Mouse (Mus musculus): ENCODE measurements at regions not wholly inside any gene's neighbourhood (a gene's known extent, or its start where the extent isn't known, plus 50 kb on each side); places are given as distances from the start of the nearest gene placed in this dataset.

DNA sequence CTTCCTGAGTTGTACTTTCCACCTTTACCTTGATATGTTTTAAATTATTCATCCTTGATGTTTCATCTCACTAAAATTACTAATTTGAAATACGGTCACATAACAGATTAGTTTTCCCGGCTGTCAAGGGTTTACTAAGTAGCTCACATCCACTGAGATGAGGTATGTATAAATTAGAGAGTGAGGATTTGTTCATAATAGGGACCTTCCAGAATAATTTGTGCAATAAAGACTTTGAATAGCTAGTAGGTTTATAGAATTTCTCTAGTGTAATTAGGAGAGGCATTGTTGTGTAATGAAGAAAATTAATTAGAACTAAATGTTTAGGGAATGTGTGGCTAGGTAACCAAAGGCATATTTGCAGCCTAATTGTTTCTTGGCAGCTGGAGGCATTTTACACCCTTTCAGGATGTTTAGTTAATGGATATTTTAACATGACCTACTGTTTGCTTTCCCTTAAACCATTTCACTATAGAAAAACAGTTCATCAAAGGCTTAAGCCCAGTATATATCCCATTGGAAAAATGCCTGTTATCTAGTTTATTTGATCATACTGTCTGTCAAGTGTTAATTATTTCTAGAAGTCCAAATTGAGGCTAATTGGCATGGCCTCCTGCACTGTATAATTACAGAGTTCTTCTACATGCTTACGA is 70.8 kb downstream of the Mat2b start:
- no peak for DNase-seq

DNA sequence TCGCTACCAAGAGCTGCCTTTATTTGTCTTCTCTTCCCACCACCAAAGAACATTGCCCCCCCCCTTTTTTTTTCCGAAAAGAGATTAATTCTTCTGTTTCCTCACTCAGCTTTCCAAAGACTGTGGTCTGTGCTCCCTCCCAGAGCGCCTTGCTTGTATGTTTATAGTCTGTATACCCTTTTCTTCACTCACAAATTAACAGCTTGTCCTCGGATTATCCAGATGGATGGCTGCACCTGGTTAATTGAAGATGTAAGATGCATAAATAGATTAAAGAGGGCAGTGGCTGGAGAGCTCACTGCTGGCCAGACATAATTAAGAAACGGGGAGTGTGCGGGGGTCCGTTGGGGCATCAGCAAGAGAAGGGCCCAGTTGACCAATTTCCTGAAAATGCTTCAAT is 75.0 kb downstream of the Mat2b start:
- DNase-seq: no peak

DNA sequence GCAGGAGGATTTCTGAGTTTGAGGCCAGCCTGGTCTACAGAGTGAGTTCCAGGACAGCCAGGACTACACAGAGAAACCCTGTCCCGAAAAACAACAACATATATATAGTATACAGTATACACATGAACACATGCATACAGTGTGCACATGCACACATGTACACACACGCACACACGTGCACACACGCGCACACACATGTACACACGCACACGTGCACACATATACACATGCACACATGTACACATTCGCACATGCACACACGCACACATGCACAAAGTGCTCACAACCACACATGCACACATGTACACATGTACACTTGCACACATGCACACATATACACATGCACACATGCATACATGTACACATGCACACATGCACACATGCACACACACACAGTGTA is 92.0 kb downstream of the Mat2b start:
- DNase-seq: no peak

DNA sequence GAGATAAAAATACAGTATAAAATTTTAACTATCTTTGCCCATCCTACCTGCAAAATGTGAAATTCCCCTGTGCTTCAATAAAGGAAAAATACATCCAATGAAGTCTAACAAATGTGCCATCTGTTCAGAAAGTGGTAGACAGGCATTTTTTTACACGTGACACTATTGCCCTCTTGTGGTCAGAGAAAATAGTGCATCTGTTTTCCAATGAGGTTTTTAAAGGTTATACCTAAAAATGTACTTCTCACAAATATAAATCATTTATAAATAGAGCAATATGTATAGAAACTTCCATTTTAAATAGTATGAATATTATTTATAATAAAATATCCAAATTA is 93.5 kb downstream of the Mat2b start:
- DNase-seq: peak in 1 of 2 experiments; percentile 5

DNA sequence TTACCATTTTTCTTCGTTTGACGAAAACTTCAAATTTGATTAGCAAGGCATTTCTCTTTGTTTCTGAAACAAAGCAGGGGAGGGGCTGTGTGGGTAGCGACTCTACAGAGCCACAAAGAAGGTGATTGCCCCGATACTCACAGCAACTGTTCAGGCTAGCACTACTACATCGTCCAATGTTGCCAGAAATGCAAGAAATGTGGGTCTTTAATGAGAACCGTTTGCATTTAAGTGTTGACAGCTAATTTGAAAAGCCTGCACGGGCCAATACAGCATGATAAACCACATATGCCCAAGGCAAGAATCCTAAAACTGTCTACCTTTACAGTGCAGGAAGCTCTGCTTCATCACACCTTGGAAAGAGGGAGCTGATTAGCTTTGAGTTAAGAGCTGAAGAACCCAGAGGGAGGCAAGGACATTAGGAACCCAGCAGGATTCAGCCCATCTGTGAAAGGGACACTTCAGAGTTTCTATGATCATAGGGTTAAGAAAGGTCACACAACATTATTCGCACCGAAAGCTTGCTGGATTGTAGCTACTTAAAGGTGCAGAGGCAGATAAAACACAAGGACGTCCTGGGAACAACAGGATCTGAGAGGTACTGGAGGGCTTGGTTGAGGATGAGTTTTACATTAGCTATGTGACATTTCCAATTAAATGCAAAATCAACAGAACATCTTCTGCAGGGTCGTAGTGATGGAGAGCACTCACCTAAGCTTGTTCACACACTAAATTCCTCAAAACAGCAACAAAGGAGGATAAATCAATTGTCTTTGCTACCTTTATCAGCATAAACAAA is 94.0 kb downstream of the Mat2b start:
- DNase-seq: no peak

DNA sequence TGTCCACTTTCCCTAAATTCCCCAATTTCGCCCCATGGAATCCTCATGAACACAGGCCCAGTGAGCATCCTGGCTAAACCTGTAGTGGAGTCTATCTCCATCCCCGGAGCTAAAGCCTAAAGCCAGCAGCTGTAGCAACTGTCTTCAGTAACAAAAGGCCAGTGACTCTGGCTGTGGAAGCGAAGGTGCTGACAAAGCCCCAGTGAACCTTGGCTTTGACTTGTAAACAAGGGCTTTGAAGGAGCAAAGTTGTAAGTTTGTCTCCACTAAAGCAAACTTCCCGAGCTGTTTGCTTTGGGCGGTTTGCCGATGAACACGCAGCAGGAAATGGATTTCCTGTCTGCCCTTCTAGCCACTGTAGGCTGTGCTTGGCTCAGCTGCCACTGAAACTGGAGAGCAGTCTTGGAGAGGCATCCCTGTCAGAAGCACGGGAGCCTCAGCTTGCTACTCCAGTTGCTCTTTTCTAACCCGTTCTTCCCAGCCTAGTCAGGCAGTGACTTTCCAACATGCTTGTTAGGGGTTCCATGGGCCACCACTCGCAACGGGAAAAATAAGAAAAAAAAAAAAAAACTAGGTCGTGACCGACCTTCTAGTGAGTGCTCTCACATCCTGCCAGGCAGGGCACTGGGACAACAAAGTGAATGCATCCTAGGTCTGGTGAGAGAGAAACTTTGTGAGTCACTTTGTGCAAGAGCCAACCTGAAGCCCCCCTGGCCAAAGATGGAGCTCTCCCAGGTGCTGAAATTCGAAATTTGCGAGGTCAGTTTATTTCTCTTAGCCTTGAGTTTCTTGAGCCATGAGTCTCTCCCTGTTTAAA is 94.8 kb downstream of the Mat2b start:
- DNase-seq: peak; percentile 25 to 53

DNA sequence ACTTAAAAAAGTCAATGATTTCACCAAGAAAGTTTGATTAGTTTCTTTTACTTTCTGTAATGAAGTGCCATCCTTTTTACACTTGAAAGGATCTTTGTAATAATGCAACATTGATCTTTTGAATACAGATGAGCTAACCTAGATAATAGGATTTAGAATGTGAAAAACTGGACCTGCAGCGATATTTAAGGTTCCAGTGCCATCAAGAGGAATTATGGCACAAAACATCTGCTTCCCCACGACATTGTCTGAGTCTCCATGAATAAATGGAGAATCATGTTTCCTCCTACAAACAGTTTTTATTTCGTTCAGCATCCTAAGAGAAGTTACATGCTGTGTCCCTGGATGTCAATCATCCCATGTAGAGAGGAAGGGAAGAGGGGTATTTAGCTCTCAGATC is 98.7 kb downstream of the Mat2b start:
- DNase-seq: no peak

DNA sequence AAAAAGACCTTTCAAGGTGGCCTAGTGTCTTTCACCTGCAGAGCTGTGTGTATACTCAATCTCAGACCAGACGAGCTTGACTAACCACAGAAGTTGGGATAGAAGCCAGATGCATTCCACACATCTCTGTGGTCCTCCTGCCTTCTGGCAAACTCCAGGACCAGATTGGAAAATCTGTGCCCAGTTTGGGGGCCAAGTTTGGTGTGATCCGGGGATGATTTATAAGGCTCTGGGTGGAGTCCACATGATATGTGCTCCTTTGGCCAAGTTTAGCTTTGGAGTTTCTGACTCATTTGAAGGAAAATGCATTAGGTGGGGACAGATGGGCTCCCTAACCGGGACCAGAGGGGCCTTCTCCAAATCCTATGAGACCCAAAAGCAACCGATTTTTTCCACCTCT is 102.9 kb downstream of the Mat2b start:
- DNase-seq: no peak

DNA sequence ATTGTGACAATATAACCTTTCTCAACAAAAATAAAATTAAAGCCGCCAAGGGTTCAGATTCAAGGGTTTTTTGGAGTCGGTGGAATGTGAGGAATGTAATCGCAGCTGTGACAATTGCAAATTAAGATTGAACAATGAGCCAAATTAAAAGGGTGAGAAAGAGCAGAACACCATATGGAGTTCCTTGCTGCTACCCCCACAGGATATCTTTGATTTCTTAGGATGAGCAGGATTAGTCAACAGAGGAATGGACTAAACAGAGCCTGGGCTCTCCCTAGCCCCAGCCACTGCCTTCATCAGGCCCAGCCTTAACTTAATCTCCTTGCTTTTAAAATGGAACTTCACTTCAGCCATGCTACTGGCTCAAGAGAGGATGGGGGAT is 121.3 kb downstream of the Mat2b start:
- DNase-seq: no peak

DNA sequence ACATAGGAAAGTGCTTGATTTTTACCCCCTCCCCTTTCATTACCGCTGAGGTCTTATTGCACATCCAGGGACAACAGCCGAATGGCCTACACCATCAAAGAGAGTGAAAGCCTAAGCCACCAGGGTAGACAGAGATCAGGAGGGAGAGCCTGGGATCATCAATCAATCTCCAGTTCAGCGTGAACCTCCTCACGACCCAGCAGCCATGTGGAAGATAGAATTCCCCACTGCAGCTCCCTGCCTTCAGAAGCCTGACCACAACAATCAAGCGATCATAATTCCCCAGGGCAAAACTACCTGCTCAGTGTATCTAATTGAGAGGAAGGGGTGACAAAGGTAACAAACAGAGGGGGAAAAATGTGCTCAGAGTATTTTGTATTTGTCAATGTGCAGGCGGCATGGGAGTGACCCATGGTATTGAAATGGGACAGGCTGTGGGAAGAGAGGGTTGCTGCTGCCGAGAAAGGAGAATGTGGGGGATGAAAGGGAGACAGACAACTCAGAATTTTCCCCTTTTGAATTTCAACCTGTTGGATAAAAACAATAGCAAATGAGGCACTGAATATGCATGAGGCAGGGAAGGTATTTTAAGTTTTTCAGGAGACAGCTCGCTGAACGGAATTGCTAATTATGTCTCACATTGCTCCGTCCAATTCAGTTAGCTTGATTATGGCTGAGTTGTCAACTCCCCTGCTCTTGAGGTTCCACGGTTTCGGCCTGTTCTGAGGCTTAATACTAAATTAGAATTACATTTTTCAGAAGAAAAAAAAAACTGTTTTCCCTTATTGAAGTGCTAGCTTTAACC is 121.8 kb downstream of the Mat2b start:
- DNase-seq: no peak

DNA sequence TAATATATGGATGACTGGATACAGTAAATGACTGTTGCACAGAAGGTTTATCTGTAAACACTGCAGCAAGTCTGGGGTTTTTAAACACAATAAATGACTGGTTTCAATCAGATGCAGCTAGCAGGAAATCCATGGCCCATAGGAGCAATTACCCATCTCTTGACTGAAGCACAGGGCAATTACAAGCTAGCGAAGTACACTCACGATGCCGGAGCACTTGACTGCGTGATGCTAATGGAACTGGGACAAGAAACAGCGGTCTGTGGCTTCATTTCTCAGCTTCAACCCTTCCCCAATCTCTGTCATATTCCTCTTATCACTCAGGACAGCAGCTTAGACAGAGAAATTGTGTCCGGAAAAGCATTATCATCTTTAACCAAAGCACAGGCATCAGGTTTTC is 132.1 kb downstream of the Mat2b start:
- no peak for DNase-seq

DNA sequence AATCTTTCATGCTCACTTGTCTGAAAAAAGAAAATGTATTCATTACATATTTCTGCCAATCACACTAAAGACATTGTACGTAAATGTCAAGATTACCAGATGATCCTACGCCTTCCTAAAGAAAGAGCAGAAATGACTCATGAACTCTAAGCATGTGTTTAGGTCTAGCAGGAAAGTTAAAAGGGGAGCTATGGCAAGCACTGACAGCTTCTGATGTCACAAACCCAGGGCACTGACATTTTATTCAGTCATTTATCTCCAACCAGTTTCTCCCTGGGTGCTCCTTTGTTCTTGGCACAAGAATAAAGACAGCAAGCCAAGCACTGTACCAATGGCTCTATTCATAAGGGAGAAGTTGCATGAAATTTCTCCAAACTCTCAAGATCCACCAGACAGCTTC is 133.0 kb downstream of the Mat2b start:
- no peak for DNase-seq

DNA sequence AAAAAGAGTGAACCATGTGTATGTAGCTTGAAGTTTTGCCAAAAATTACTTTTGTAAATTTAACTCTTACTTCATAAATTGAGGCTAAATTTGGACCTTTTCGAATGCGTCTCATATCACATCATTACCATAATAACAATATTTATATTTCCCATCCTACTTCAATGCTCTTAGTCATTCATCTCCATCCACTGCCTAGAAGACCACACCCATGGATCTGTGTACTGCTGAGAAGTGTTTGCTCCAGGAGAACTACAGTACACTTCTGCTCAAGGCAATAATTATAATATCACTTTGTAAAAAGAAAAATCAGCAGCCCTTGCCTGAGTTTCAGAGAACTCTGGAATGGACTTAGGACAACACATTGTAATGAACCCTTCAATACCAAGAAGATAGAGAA is 133.6 kb downstream of the Mat2b start:
- no peak for DNase-seq

DNA sequence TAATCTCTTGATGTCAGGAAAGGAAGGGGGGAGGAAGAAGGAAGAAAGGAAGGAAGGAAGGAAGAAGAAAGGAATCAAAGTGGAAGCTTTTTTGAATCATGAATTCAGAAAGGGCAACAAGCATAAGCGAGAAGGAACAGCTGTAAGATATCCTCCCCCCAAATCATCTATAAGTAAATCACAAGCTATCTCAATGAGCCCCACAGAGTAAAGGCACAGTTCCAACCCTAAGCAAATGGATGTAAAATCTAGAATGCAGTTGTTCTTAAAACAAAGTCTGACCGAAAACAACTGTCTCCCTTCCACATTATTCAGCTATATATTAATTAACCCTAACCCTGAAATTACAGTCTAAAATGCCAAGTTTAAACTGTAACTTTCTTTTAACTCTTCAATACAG is 136.5 kb downstream of the Mat2b start:
- no peak for DNase-seq

DNA sequence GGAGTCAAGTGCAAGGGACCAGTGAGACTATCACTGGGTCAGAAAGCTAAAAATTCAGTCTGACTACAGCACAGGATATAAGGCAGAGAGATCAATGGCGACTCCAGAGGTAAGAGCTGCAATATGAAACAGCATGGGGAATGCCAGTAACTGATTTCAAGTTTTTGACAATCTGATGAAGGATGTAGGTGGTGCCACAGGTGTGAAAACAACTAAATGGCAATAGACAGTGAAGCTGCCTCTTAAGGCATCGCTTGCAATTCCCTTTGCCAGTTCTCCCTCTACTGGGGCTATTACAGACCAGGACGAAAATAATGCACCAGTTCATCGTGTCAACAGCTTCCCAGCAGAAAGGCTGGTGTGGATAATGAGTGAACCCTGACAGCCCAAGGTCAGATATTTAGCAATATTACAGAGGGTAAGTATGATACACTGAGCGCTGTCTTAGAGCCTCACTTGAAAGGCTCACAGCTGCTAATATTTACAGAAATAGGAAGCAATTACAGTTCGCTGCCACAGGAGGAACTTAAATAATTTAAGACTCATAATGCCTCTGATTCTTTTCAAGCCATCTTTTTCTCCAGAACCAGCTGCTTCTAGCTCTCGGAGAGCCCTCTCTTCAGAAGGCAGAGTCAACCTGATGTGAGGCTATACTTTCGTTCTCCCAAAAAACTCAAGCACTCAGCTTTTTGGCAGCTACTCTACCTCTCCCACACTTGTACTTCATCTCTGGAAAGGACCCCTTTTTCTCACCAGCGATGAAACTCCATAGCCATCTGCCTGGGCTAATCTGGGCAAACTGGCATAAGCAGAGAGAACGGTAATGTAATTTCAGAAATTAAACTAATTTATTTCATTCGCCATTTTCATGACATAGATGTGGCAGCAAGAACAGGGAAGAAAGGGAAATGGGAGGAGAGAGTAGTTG is 139.9 kb downstream of the Mat2b start:
- no peak for DNase-seq

DNA sequence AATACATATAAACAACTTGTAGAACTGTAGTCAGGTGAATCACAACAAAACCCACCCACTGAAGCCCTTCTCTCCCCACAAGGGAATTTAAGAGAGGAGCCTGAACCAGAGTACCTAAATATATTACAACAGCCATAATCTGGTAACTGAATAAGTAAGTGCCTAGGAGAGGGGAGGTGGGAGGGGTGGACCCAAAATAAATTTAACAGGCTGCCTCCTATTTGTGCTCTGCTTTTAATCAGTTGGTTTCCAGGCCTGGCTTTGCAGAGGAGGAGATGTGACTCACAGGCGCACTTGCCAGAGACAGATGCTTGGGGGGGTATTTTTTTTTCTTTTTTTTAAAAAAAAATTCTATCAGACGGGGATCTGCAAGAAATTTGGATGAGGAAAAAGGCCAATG is 142.9 kb downstream of the Mat2b start:
- DNase-seq: no peak

DNA sequence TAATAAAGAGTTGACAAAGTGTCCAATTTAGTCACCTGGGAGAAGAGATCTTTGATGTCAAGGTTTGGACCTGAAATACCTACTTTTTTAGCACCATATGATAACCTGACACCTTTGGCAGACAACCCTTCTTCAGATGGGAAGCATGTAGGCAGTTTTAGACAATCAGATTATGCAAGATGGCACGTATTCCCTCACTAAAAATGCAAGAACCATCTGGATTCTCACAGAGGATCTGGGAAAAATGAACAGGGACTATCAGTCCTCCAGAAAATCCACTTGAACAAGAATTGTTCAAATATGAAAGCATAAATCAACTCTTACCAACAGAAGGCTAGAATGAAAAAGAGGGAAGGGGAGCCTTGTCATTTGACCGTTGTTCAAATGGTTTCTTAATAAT is 148.4 kb downstream of the Mat2b start:
- no peak for DNase-seq

DNA sequence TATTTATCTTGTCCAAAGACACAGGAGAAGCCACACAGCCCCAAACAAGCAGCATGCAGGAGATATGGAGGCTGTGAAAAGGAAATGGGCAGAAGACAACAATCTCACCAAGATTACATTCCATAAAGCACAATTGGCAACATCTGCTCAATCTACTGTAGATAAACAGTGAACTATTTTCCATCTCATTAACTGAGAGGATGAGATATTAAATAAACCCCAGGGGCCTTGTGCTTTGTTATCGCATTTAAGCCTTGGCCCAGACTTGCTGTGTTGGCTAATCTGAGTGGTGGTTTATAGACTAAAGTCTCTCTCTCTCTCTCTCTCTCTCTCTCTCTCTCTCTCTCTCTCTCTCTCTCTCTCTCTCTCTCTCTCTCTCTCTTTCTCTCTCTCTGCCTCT is 149.5 kb downstream of the Mat2b start:
- no peak for DNase-seq

DNA sequence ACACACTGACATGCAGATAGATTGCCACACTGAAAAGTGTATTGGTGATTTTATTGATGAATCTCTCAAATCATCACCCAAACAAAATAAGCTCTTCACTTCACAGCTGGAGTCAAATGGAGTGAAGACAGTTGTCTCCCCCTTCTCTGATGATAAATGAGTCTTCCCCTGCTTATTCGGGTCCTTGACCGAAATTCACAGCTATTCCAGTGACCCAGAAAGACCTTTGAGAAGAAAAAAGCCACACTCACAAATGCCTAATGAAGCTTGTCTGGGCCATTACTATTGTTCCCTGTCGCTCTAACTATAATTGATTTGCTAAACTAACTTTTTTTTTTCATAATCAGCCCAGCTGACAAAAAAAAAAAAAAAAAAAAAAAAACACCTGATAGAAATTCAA is 154.8 kb downstream of the Mat2b start:
- DNase-seq: no peak

DNA sequence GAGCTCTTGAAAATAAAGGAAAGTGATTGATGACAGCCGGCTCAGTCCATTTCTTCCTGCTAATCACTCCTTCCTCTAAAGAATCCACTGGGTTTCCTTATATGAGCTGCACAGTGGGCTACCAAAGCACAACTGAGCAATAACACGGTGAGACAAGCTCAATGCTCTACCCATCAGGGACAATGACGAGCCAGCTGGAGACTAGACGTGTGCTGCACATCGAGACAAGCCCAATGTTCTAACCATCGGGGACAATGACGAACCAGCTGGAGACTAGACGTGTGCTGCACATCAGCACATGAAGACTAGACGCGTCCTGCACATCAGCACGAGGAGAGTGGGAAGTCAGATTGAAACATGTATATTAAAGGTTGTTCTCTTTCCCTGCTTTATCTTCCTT is 155.2 kb downstream of the Mat2b start:
- no peak for DNase-seq

DNA sequence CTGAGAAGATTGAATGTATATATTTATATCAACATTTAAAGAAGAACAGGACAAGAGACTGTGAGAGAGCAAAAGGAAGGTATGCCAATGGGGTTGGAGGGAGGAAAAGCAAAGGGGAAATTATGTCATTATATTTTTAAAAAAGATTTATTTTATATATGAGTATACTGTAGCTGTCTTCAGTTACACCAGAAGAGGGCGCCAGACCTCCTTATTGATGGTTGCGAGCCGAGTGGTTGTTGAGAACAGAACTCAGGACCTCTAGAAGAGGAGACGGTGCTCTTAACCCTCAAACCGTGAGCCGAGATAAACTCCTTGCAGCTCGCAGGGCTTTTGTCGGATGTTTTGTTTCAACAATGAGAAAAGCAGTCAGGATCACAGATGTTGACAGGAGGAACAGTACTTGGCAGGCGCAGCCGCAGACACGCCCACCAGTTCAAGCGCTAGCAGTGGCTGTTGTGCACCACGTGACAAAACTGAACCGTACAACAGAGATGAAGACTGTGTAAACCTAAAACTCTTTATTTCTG is 158.7 kb downstream of the Mat2b start:
- DNase-seq: no peak

All from lung, postnatal 4 days (tissue).